Mouse (Mus musculus): ENCODE data around the gene Serpinb6c.
A peak's percentile ranks its signal among the peaks of the same experiment; 100 is the strongest.
"Not testable (repeated sequence)": the region's sequence is repeated elsewhere in the genome, so short reads cannot be mapped to it uniquely, and the experiment has no call there.

Gene Serpinb6c

DNA sequence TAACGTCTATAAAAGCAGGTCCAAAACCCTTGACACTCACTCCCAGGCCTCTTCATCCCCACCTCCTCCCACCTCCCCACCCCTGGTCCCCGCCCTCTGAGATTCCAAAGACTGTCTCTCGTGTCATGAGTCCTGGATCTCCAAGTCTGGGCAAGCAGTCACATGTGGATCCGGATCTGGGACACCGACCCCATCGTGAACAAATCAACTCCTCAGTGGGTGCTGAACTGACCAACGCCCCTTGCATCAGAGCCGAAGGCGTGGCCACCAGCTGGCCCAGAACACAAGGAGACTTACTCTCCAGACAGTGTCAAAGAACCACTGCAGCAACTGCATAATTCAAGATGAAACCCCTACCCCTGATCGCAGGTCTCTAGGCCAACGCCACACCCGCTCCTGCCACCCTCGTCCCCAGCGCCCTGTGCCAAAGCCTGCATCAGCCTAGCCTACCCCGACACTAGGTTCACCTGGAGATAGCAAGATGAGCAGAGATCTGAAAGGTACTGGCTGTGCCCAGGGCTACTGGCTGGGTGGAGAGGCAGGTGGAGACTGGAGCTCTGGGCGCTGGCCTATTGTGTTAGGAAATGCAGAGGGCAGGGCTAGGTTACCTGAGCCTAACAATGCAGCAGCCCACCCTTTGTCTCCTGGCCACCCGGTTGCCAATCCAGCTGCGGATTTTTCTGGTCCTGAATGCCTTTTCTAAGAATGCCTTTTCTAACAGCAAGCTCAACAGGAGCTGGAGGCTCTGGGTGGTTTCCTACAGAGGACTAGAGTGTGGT lies at the start of gene Serpinb6c:
TSS of gene Serpinb6c (minus strand) at position 533 of the 779 bp plus-strand sequence.
- no peak for DNase-seq (ENCODE audit: extremely low spot score, low spot score)

DNA sequence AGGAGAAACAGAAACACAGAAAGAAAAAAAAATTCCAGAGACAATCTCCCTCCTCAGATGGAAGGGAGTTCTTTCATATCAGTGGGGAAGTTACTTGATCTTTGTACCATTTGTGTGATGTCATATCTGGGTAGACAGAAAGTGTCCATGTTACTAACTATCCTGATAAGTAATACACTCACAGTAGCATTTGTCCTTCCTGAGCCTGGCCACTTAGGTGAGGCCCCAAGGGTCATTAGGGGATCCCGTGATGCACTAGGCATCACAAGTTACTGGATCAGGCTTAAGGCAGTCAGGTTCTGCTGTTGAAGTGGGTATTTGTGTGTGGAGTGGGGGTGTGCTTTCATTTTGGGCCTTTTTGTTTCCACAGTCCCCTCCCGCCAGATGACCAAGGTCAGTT lies 47.4 kb upstream of the Serpinb6c start:
- DNase-seq (ENCODE audit: extremely low spot score, low spot score): no peak

DNA sequence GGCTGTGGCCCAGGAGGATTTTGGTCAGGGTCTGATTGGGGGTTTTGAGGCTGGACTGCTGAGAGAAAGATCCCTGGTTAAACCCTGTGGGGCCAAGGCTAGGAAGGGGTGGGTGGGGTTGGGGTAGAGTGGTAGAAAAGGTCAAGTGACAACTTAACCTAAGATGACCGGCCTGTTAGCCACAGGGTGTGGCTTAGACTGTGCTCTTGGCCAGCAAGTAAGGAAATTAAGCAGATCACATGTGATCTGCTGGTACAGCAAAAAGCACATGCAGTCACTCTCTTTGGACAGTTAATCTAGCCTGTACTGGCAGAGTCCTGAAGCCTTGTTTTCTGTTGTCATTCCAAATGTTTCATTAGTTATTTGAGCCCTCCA lies 46.6 kb upstream of the Serpinb6c start:
- DNase-seq (ENCODE audit: extremely low spot score, low spot score): no peak

DNA sequence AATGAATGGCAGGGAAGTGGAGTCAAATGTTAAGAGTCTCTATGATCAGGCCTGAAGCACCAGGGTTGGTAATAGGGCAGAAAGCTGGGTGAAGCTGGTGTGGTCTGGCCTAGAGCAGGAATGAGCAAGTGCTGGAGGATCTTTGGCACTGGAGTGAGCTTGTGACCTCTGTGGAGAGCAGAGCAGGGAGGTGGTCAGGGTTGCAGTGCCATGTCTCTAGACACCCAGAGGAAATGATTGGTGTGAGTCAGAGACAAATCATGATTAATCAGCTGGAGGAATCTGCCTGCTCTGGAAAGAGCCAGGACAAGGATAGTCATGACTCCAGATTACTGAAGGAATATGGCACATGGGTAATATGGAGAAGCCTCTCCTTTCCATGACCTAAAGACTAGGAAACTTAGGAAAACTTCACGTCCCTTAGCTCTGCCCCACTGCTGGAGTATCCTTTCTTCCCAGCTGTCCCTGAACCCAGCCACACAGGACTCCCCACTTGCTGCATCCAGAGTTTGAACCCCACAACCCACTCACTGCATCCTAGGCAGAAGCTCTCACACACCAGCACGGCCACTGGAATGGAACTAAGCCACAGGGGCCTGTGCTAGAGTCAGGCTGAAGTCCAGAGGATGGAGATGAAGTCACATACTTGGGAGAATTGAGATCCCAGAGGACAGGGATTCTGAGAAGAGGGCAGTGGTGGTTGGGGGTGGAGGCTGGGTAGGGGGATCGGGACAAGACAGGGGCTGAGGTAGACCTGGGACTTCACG lies 46.0 kb upstream of the Serpinb6c start:
- no peak for DNase-seq (ENCODE audit: extremely low spot score, low spot score)

DNA sequence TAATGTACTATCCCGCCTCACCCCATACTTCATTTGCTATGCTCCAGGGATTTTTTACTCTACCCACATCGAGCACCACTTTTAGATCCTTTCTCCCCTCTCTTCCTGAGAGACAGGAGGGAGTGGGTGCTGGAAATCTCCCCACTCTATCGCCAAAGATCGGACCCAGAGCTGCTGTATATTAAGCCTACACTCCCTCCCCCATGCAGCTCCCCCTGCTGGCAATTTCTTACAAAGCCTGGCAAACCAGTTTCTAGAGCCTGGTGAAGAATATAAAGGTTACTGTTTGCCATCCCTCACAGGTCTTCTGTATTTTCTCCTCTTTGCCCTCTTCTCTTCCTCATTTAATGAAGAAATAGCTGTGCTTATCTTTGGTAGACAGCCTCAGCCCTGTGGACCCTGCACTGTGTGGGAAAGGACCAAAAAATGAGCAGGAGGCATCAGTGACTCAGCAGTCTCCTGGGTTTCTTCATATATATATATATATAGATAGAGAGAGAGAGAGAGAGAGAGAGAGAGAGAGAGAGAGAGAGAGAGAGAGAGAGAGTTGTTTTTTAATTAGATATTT lies 36.8 kb upstream of the Serpinb6c start:
- no peak for DNase-seq (ENCODE audit: extremely low spot score, low spot score)

DNA sequence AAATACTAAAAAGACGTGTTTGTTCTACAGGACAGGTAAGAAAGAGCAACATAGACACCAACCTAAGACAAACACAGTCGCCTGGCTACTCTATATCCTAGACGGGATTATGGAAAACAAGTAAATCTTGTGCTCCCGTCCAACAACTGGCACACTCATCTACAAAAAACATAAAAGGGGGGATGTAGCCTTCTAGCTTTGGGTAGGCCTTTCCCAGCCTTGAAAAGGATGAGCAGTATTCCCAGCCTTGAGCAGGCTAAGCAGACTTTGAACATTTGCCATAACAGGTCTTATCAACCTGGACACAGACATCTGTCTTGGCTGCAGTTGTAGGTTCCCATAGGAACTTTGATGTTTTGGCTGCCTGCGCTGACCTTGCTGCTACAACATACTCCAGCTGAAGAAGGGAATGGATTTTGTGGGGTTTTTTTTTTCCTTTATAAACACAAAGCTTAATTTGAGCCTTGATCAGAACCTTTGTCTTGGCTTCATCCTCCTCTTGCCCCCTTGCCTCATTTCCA lies 35.8 kb upstream of the Serpinb6c start:
- DNase-seq (ENCODE audit: extremely low spot score, low spot score): no peak

DNA sequence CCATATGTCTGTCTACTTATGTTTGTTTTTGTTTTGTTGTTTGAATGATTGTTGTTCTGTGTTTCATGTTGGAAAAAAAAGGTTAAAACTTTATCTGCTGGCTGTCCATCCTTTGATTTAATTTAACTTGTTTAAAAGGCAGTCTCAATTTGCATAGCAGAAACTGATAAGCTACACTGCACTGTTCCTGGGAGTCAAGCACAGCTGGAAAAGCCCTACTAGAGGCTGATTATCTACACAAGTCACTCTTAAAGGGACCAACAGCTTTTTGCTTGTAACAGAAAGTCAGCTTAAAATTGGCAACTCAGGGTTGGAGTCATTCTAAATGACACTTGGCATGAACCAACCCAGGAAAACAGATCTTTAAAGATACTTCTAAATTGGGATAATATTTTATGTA lies 32.1 kb upstream of the Serpinb6c start:
- not testable (repeated sequence) for DNase-seq (ENCODE audit: extremely low spot score, low spot score)

DNA sequence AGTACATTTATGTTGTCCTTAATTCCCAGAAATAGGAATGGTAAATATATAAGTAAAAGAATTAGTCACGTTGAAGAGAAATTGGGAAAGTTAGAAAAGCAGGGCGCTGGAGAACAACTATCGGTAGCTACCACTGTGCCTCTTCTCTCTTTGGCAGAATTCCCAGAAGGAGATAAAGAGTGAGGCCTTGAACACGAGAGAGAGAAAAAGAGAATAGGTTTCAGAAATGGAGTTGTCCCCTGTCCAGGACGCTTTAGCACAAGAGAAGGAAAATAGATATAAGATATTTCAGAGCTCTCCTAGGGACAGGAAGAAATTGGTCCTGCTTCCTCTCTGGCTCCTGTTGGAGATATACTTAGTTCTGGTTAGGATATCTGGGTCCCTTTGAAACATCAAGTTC lies 31.6 kb upstream of the Serpinb6c start:
- no peak for DNase-seq (ENCODE audit: extremely low spot score, low spot score)

DNA sequence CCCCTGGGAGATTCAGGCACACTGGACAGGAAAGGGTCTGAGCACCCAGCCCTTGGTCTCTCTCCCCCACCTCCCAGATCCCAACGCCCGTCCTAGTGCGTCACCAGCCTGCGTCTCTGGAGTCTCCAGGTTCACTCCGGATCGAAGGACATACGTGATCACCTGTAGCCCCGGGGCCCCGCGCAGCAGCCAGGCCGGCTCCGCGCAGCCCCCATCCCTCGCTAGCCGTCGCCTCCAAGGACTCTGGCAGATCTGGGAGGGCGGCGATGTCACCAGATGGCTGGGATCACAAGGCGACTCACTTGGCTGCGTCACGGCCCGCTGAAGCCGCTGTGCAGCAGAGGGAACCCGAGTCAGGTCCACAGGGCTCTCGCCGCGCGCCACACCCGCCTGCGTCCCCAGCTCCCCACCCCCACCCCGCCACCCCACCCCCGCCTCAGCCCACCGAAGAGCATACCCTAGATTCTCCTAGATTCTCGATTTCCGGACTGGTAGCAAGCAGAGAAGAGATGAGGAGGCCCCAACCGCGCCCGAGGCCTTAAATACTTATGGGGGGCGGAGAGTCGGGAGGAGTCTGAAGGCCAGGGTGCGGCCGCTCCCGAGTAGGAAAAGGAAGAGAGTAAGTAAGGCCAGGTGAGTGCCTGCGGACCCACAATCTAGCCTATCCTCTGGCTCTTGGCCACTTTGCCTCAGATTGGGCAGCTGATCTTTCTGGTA lies 30.1 kb upstream of the Serpinb6c start:
- peak; percentile 69 for DNase-seq (ENCODE audit: extremely low spot score, low spot score)

DNA sequence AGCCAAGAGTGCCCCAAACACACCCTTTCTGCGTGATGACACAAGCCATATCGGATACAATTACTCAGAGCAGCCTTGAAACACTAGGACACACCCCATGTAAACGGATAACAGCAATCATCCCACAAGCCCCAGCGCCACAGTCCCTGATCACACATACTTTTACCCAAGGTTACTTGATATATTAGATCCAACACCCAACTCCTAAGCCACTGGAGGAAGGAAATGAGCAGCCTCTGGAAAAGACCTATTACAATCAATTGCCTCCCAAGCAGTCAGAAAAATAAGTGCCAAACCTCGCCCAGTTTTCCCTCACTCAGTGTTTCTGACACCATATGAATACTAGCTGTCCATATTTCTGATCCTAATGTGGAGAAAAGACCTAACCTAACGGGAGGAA lies 29.2 kb upstream of the Serpinb6c start:
- DNase-seq (ENCODE audit: extremely low spot score, low spot score): no peak

DNA sequence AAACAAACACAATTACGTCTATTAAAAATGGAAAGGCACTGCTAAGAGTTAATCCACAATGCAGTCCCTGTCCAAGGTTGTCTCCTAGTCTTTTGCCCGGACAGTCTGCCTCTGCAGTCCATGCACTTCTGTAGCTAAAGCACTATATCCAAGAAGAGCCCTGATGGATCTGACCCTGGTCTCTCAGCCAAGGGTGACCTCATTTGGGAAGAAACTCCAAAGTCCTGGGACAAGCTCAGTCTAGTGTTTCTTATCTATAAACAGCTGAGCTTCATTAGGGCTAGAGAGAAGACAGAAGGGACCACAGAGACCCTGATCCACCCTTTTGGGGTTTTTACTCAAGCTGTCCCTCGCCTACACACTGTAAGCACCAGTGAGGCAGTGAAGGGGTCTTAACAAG lies 25.4 kb upstream of the Serpinb6c start:
- no peak for DNase-seq (ENCODE audit: extremely low spot score, low spot score)

DNA sequence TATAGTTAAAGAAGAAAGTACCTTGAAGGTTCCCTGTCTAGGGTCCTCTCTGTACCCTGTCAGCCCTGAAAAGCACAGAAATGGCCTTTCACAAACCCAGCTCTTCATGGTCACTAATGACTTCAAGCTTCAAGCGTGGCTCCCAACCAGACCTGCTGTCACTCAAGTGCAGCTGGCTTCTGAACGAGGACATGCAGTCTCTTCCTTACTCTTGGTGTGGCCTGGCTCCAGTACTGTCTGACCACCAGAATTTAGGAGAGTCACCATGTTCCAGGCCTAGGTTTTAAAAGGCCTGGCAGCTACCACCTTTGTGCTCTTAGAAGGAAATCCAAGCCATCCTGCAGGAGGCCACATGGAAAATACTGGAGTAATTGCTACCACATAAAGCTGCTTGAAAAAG lies 24.8 kb upstream of the Serpinb6c start:
- DNase-seq (ENCODE audit: extremely low spot score, low spot score): no peak

DNA sequence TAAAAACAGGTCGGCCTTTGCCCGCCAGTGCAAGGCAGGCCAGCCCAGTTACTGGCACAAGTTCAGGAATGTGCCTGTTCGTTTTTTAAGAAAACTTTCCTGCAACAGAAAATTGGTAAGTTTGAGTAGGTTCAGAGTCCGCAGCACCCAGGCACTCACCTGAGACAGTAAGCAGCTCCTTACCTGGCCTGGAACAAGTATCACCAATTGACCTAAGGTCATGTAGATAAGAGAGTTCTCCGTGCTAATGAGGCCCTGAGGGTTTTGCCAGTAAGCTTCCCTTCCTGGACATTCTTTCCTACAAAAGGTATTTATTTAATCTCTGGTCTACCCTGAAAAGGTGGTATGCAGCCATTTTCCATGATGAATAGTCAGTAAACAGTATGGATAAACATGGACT lies 16.2 kb upstream of the Serpinb6c start:
- no peak for DNase-seq (ENCODE audit: extremely low spot score, low spot score)

DNA sequence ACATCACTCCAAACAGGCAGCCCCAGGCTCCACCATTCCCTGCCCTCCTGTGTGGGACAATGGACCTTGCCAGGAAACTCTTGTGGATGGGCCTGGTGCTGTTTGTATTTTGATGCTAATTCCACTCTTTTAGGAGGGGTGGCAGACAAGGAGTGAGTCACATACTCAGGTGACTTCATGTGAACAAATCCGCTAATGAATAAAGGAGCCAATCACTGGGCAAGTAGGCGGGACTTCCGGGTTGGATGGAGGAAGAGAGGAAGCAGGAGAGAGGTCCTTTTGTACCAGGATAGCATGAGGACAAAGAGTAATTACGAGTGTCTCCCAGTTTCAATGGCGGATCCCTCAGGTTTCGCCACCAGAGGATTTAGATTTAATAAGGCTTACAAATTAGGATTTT lies 15.5 kb upstream of the Serpinb6c start:
- no peak for DNase-seq (ENCODE audit: extremely low spot score, low spot score)

DNA sequence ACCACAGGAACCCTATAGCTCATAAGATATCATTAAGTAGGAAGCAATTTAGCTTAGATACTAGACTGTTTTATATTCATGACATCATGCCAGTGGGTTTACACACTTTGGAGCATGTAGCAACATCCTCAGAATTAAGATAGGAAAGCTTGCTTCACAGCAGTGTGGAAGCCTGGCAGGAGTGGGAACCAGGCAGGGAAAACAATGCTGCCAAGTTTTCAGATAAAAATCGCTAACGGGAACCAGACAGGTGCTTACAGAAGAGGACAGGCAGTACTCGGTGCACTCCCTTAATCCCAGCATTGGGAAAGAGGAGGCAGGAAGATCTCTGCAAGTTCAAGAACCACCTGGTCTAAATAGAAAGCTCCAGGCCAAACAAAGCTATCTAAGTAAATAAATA lies 1.3 kb upstream of the Serpinb6c start:
- DNase-seq (ENCODE audit: extremely low spot score, low spot score): no peak

DNA sequence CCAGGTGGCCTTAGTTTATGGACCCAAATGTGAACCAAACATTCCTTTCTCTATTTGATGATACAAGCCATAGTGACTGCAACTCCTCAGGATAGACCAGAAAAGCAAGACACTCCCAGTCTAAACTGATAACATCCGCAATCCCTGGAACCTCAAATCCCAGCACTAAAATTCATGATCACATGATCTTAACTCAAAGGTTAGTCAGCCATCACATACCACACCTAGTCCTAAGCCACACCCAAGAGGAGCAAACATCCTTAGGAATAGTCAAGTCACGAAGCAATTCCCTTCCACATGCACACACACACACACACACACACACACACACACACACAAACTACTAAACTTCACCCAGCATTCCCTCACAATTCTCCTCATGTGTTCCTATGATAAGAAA lies 2.2 kb downstream of the Serpinb6c start:
- no peak for DNase-seq (ENCODE audit: extremely low spot score, low spot score)

DNA sequence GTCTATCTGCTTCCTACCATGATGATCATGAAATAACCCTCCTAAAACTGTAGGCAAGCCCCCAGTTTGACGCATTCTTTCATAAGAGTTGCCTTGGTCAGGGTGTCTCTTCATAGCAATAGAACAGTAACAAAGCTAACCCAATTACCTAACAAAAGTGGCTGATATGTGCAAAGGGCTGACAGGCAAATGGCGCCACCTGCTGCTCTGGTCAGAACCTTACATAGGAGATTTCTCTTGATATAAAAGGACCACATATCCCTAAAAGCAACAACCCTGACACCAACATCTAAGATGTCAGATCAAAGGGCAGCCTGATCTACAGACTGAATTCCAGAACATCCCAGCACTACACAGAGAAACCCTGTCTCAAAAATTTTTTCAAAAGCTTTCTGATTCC lies 11.3 kb downstream of the Serpinb6c start:
- peak; percentile 25 for DNase-seq (ENCODE audit: extremely low spot score, low spot score)

DNA sequence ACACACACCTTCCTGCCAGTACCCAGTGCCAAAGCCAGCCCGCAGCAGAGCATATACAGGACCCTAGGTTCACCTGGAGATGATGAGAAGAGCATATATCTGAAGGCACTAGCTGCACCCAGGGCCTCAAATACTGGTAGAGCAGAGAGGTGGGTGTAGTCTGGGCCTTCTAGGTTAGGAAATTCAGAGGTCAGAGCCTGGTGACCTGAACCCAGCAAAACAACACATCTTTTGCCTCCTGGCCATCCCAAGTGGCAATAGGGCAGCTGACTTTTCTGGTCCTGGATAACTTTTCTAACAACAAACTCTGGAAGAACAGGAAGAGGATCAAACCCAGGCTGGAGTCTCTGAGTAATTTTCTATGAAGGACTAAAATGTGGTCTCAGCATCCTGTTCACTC lies 62.2 kb downstream of the Serpinb6c start, which contains the start of gene Serpinb6e:
TSS of gene Serpinb6e (minus strand) at position 101 of the 400 bp plus-strand sequence.
- no peak for DNase-seq (ENCODE audit: extremely low spot score, low spot score)

DNA sequence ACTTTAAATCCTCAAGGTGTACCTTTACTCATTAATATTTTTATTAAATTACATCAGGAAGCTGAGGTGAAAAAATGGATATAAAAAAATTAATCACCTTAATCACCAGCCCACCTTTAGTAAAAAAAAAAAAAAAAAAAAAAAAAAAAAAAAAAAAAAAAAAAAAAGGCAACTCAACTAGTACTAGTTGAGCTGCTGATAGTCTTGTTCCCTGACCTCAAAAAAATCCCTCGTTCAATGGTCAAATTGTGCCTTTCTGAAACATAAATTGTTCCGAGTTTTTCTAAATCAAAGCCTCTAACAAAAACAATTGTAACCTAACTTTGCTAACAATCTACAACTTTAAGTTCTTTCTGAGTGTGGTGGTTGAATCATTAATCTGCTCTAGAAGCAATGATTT lies 74.8 kb downstream of the Serpinb6c start:
- no peak for DNase-seq (ENCODE audit: extremely low spot score, low spot score)

Data from neural tube, embryonic 10.5 days (tissue).